Mouse (Mus musculus) forebrain, embryonic 12.5 days (tissue): ENCODE measurements around the gene Hdac9. TPM values are rescaled to one million over a fixed set of nuclear protein-coding genes. Genes with fewer than 3 reads are reported as not detected.

ENCODE experiments used
- ATAC-seq: fragments of 200-750 bp; cut with Nextera tagmentation; 2 replicates; pipeline ENCODE4 v1.8.0; 2017; ENCODE audit warnings: moderate TSS enrichment; ENCODE audit not compliant: low FRiP score
- H3K27ac ChIP-seq: fragments of 300-500 bp; sonication (generic); 2 replicates; pipeline ENCODE4 v1.5.1; 2016; ENCODE audit warnings: mild to moderate bottlenecking
- H3K27me3 ChIP-seq: fragments of 300-500 bp; sonication (generic); 2 replicates; pipeline ENCODE4 v1.6.1; 2016; ENCODE audit warnings: mild to moderate bottlenecking
- H3K36me3 ChIP-seq: fragments of 300-500 bp; sonication (generic); replicated peaks from 2 replicates; pipeline ENCODE4 v1.6.1; 2016; ENCODE audit warnings: mild to moderate bottlenecking
- H3K4me1 ChIP-seq: fragments of 300-500 bp; sonication (generic); 2 replicates; pipeline ENCODE4 v1.6.1; 2016
- H3K4me2 ChIP-seq: fragments of 300-500 bp; sonication (generic); 2 replicates; pipeline ENCODE4 v1.6.1; 2016; ENCODE audit warnings: mild to moderate bottlenecking, moderate library complexity
- H3K4me3 ChIP-seq: fragments of 300-500 bp; sonication (generic); replicated peaks from 2 replicates; pipeline ENCODE4 v1.5.1; 2016; ENCODE audit warnings: mild to moderate bottlenecking
- H3K9ac ChIP-seq: fragments of 300-500 bp; sonication (generic); 2 replicates; pipeline ENCODE4 v1.6.1; 2016; ENCODE audit warnings: mild to moderate bottlenecking
- H3K9me3 ChIP-seq: fragments of 300-500 bp; sonication (generic); 2 replicates; pipeline ENCODE4 v1.6.1; 2016
- WGBS: fragments of 180-500 bp; shearing (Covaris S2); methylation state at CpG from one replicate; pipeline ENCODE4 v1.1.7; 2016; 5-methylcytosine and 5-hydroxymethylcytosine counted together
- polyA plus RNA-seq: library from polyadenylated mRNA; unstranded; fragments of >200 nt; fragmentation: Nextera tagmentation; extraction: Ambion mirVana; gene quantifications from 2 replicates; pipeline ENCODE4 v1.2.1, GENCODE M21; 2016

Gene Hdac9
- polyA plus RNA-seq, 1 experiment from 2014 or later = 11.5 TPM

- no peaks in the 10 kb centered on the region for H3K4me1 ChIP-seq
- WGBS = 78% methylated on average over 4 of the region's 4 CpGs
- H3K4me3 ChIP-seq = no peak overlapping the region
- H3K9ac ChIP-seq = no peak overlapping the region
- H3K4me2 ChIP-seq = no peak overlapping the region
- H3K27ac ChIP-seq = no peak overlapping the region
- no peaks in the 10 kb centered on the region for H3K9me3 ChIP-seq
- H3K36me3 ChIP-seq = no peaks in the 10 kb centered on the region
- H3K27me3 ChIP-seq = no peaks in the 10 kb centered on the region
- no peak for ATAC-seq
Measured at GRCm38 (mm10) chr12:34802308-34802707, 114.6 kb downstream of the Hdac9 start.

- Histone ChIP-seq H3K4me3 (no peak overlapping the region), H3K4me2 (no peak overlapping the region), H3K9ac (no peak overlapping the region), H3K27ac (no peak overlapping the region), H3K27me3 (no peaks in the 10 kb centered on the region), H3K4me1 (no peaks in the 10 kb centered on the region), H3K9me3 (no peaks in the 10 kb centered on the region), H3K36me3 (no peaks in the 10 kb centered on the region)
- ATAC-seq = no peak
Measured at GRCm38 (mm10) chr12:34801752-34802151, 115.1 kb downstream of the Hdac9 start.

- Histone ChIP-seq H3K4me1 (no peaks in the 10 kb centered on the region), H3K27ac (no peak overlapping the region), H3K27me3 (no peaks in the 10 kb centered on the region), H3K9me3 (no peaks in the 10 kb centered on the region), H3K36me3 (no peaks in the 10 kb centered on the region), H3K9ac (no peak overlapping the region), H3K4me3 (no peak overlapping the region), H3K4me2 (no peak overlapping the region)
- WGBS = 71% methylated on average over 2 of the region's 2 CpGs
- ATAC-seq = no peak
Measured at GRCm38 (mm10) chr12:34797389-34797788, 119.5 kb downstream of the Hdac9 start.

GRCm38 (mm10) chr12:34795487-34795886, 121.4 kb downstream of the Hdac9 start:
- 65% methylated on average over 4 of the region's 4 CpGs for WGBS
- Histone ChIP-seq H3K9ac (no peak overlapping the region), H3K36me3 (no peaks in the 10 kb centered on the region), H3K4me3 (no peak overlapping the region), H3K4me2 (no peak overlapping the region), H3K27ac (no peak overlapping the region), H3K4me1 (0 out of 2 replicates have a peak, but pooled peaks cover 4% of the 10 kb centered on the region), H3K9me3 (no peaks in the 10 kb centered on the region), H3K27me3 (no peaks in the 10 kb centered on the region)
- ATAC-seq = no peak

GRCm38 (mm10) chr12:34792113-34792452, 124.8 kb downstream of the Hdac9 start:
- no peak overlapping the region for H3K4me3 ChIP-seq
- 0 out of 2 replicates have a peak, but pooled peaks cover 4% of the 10 kb centered on the region for H3K4me1 ChIP-seq
- H3K27me3 ChIP-seq = no peaks in the 10 kb centered on the region
- no peaks in the 10 kb centered on the region for H3K36me3 ChIP-seq
- H3K9ac ChIP-seq = no peak overlapping the region
- 76% methylated on average over 3 of the region's 3 CpGs for WGBS
- no peak for ATAC-seq
- H3K27ac ChIP-seq = no peak overlapping the region
- no peak overlapping the region for H3K4me2 ChIP-seq
- no peaks in the 10 kb centered on the region for H3K9me3 ChIP-seq

- H3K9ac ChIP-seq = no peak overlapping the region
- H3K4me3 ChIP-seq = no peak overlapping the region
- no peak overlapping the region for H3K27ac ChIP-seq
- no peaks in the 10 kb centered on the region for H3K9me3 ChIP-seq
- no peaks in the 10 kb centered on the region for H3K27me3 ChIP-seq
- 77% methylated on average over 10 of the region's 10 CpGs for WGBS
- H3K4me2 ChIP-seq = no peak overlapping the region
- no peak for ATAC-seq
- no peaks in the 10 kb centered on the region for H3K36me3 ChIP-seq
- 0 out of 2 replicates have a peak, but pooled peaks cover 4% of the 10 kb centered on the region for H3K4me1 ChIP-seq
Measured at GRCm38 (mm10) chr12:34791213-34792112, 125.4 kb downstream of the Hdac9 start.

- ATAC-seq = no peak
- 86% methylated on average over 10 of the region's 10 CpGs for WGBS
Measured at GRCm38 (mm10) chr12:34789031-34789982, 127.6 kb downstream of the Hdac9 start.

GRCm38 (mm10) chr12:34787380-34787779, 129.5 kb downstream of the Hdac9 start:
- no peak overlapping the region for H3K4me3 ChIP-seq
- H3K9ac ChIP-seq = no peak overlapping the region
- H3K36me3 ChIP-seq = no peaks in the 10 kb centered on the region
- no peak overlapping the region for H3K27ac ChIP-seq
- no peaks in the 10 kb centered on the region for H3K27me3 ChIP-seq
- 0 out of 2 replicates have a peak, but pooled peaks cover 4% of the 10 kb centered on the region for H3K4me1 ChIP-seq
- ATAC-seq = no peak
- no peak overlapping the region for H3K4me2 ChIP-seq
- no peaks in the 10 kb centered on the region for H3K9me3 ChIP-seq

More at GRCm38 (mm10) chr12:34789031-34789982, 127.6 kb downstream of the Hdac9 start:
- Histone ChIP-seq H3K4me2 (no peak overlapping the region), H3K9me3 (no peaks in the 10 kb centered on the region), H3K4me1 (0 out of 2 replicates have a peak, but pooled peaks cover 4% of the 10 kb centered on the region), H3K4me3 (no peak overlapping the region), H3K9ac (no peak overlapping the region), H3K27ac (no peak overlapping the region), H3K27me3 (no peaks in the 10 kb centered on the region), H3K36me3 (no peaks in the 10 kb centered on the region)

GRCm38 (mm10) chr12:34783574-34783973, 133.3 kb downstream of the Hdac9 start:
- Histone ChIP-seq H3K27ac (no peak overlapping the region), H3K27me3 (no peaks in the 10 kb centered on the region), H3K36me3 (no peaks in the 10 kb centered on the region), H3K9ac (no peak overlapping the region), H3K4me3 (no peak overlapping the region), H3K9me3 (no peaks in the 10 kb centered on the region), H3K4me2 (no peak overlapping the region), H3K4me1 (no peaks in the 10 kb centered on the region)
- 89% methylated on average over 6 of the region's 6 CpGs for WGBS
- no peak for ATAC-seq

- no peak overlapping the region for H3K9ac ChIP-seq
- no peaks in the 10 kb centered on the region for H3K9me3 ChIP-seq
- no peak for ATAC-seq
- no peak overlapping the region for H3K27ac ChIP-seq
- no peaks in the 10 kb centered on the region for H3K27me3 ChIP-seq
- 85% methylated on average over 6 of the region's 6 CpGs for WGBS
- no peak overlapping the region for H3K4me2 ChIP-seq
- H3K4me1 ChIP-seq = 0 out of 2 replicates have a peak, but pooled peaks cover 4% of the 10 kb centered on the region
- no peak overlapping the region for H3K4me3 ChIP-seq
- no peaks in the 10 kb centered on the region for H3K36me3 ChIP-seq
Measured at GRCm38 (mm10) chr12:34779368-34779957, 137.4 kb downstream of the Hdac9 start.

GRCm38 (mm10) chr12:34776170-34776569, 140.7 kb downstream of the Hdac9 start:
- WGBS = 43% methylated on average over 3 of the region's 3 CpGs
- Histone ChIP-seq H3K4me3 (no peak overlapping the region), H3K36me3 (no peaks in the 10 kb centered on the region), H3K27ac (no peak overlapping the region), H3K27me3 (no peaks in the 10 kb centered on the region), H3K4me2 (no peak overlapping the region), H3K9ac (no peak overlapping the region), H3K4me1 (0 out of 2 replicates have a peak, but pooled peaks cover 4% of the 10 kb centered on the region), H3K9me3 (no peaks in the 10 kb centered on the region)
- ATAC-seq = no peak

- H3K4me1 ChIP-seq = 0 out of 2 replicates have a peak, but pooled peaks cover 4% of the 10 kb centered on the region
- no peak for ATAC-seq
- 38% methylated on average over 5 of the region's 5 CpGs for WGBS
Measured at GRCm38 (mm10) chr12:34774071-34774470, 142.8 kb downstream of the Hdac9 start.

More at GRCm38 (mm10) chr12:34774071-34774470, 142.8 kb downstream of the Hdac9 start:
- no peak overlapping the region for H3K4me2 ChIP-seq
- H3K27ac ChIP-seq = no peak overlapping the region
- no peak overlapping the region for H3K4me3 ChIP-seq
- no peaks in the 10 kb centered on the region for H3K9me3 ChIP-seq
- H3K36me3 ChIP-seq = no peaks in the 10 kb centered on the region
- no peak overlapping the region for H3K9ac ChIP-seq
- no peaks in the 10 kb centered on the region for H3K27me3 ChIP-seq
